Mouse (Mus musculus): ENCODE data around the gene Prdm2. TPM values are rescaled to one million over a fixed set of nuclear protein-coding genes. Genes with fewer than 3 reads are reported as not detected.

Gene Prdm2
- polyA plus RNA-seq, 1 experiment = 26.5 TPM

- H3K4me3 ChIP-seq (ENCODE audit: control insufficient read depth, insufficient read depth, low read length) = no peak overlapping the region
- H3K36me3 ChIP-seq (ENCODE audit: control insufficient read depth, insufficient read depth, low read length) = no peaks in the 10 kb centered on the region
- peaks cover 15% of the 10 kb centered on the region for H3K4me1 ChIP-seq (replicated peaks; ENCODE audit: control insufficient read depth, insufficient read depth, low read length)
- DNase-seq = no peak
- no peak for TF ChIP-seq POLR2A (IDR thresholded peaks at IDR 0.05; ENCODE audit: control insufficient read depth, extremely low read depth, insufficient read depth, low read length, poor library complexity)
- no peak for TF ChIP-seq CTCF (IDR thresholded peaks at IDR 0.05; ENCODE audit: borderline replicate concordance, control insufficient read depth, extremely low read depth, insufficient read depth, low read length, poor library complexity)
- no peak overlapping the region for H3K27ac ChIP-seq (ENCODE audit: control insufficient read depth, insufficient read depth, low read length)
- H3K27me3 ChIP-seq (ENCODE audit: control insufficient read depth, insufficient read depth, low read length) = no peaks in the 10 kb centered on the region
- WGBS = 61% methylated on average over 4 of the region's 4 CpGs
These were observed 776 bp upstream of the Prdm2 start for GRCm38 (mm10) chr4:143213571-143213970.

- Histone ChIP-seq H3K36me3 (ENCODE audit: control insufficient read depth, insufficient read depth, low read length) (no peaks in the 10 kb centered on the region), H3K27me3 (ENCODE audit: control insufficient read depth, insufficient read depth, low read length) (no peaks in the 10 kb centered on the region), H3K27ac (ENCODE audit: control insufficient read depth, insufficient read depth, low read length) (no peak overlapping the region), H3K4me3 (ENCODE audit: control insufficient read depth, insufficient read depth, low read length) (no peak overlapping the region), H3K4me1 (replicated peaks; ENCODE audit: control insufficient read depth, insufficient read depth, low read length) (peaks cover 15% of the 10 kb centered on the region)
- 98% methylated on average over 3 of the region's 3 CpGs for WGBS
- TF ChIP-seq POLR2A (IDR thresholded peaks at IDR 0.05; ENCODE audit: control insufficient read depth, extremely low read depth, insufficient read depth, low read length, poor library complexity) = no peak
- no peak for TF ChIP-seq CTCF (IDR thresholded peaks at IDR 0.05; ENCODE audit: borderline replicate concordance, control insufficient read depth, extremely low read depth, insufficient read depth, low read length, poor library complexity)
- no peak for DNase-seq
These were observed 332 bp upstream of the Prdm2 start for GRCm38 (mm10) chr4:143213175-143213479.

GRCm38 (mm10) chr4:143211584-143212340 is 1.0 kb downstream of the Prdm2 start:
- TF ChIP-seq CTCF (IDR thresholded peaks at IDR 0.05; ENCODE audit: borderline replicate concordance, control insufficient read depth, extremely low read depth, insufficient read depth, low read length, poor library complexity) (no peak), POLR2A (IDR thresholded peaks at IDR 0.05; ENCODE audit: control insufficient read depth, extremely low read depth, insufficient read depth, low read length, poor library complexity) (no peak)
- no peak overlapping the region for H3K27ac ChIP-seq (ENCODE audit: control insufficient read depth, insufficient read depth, low read length)
- DNase-seq = peak; percentile 34
- H3K36me3 ChIP-seq (ENCODE audit: control insufficient read depth, insufficient read depth, low read length) = no peaks in the 10 kb centered on the region
- peaks cover 10% of the 10 kb centered on the region for H3K4me1 ChIP-seq (replicated peaks; ENCODE audit: control insufficient read depth, insufficient read depth, low read length)
- peak overlapping the region; percentile 69 for H3K4me3 ChIP-seq (ENCODE audit: control insufficient read depth, insufficient read depth, low read length)
- no peaks in the 10 kb centered on the region for H3K27me3 ChIP-seq (ENCODE audit: control insufficient read depth, insufficient read depth, low read length)
- 6% methylated on average over 43 of the region's 43 CpGs for WGBS

- no peak for DNase-seq
- no peaks in the 10 kb centered on the region for H3K36me3 ChIP-seq (ENCODE audit: control insufficient read depth, insufficient read depth, low read length)
- H3K4me1 ChIP-seq (replicated peaks; ENCODE audit: control insufficient read depth, insufficient read depth, low read length) = peaks cover 10% of the 10 kb centered on the region
- WGBS = 96% methylated on average over 2 of the region's 2 CpGs
- no peak overlapping the region for H3K4me3 ChIP-seq (ENCODE audit: control insufficient read depth, insufficient read depth, low read length)
- TF ChIP-seq POLR2A (IDR thresholded peaks at IDR 0.05; ENCODE audit: control insufficient read depth, extremely low read depth, insufficient read depth, low read length, poor library complexity) = no peak
- TF ChIP-seq CTCF (IDR thresholded peaks at IDR 0.05; ENCODE audit: borderline replicate concordance, control insufficient read depth, extremely low read depth, insufficient read depth, low read length, poor library complexity) = no peak
- H3K27ac ChIP-seq (ENCODE audit: control insufficient read depth, insufficient read depth, low read length) = no peak overlapping the region
- H3K27me3 ChIP-seq (ENCODE audit: control insufficient read depth, insufficient read depth, low read length) = no peaks in the 10 kb centered on the region
These were observed 2.8 kb downstream of the Prdm2 start for GRCm38 (mm10) chr4:143209997-143210396.

- WGBS = 93% methylated on average over 3 of the region's 3 CpGs
- peaks cover 9% of the 10 kb centered on the region for H3K4me1 ChIP-seq (replicated peaks; ENCODE audit: control insufficient read depth, insufficient read depth, low read length)
- H3K27ac ChIP-seq (ENCODE audit: control insufficient read depth, insufficient read depth, low read length) = no peak overlapping the region
- TF ChIP-seq CTCF (IDR thresholded peaks at IDR 0.05; ENCODE audit: borderline replicate concordance, control insufficient read depth, extremely low read depth, insufficient read depth, low read length, poor library complexity) (no peak), POLR2A (IDR thresholded peaks at IDR 0.05; ENCODE audit: control insufficient read depth, extremely low read depth, insufficient read depth, low read length, poor library complexity) (no peak)
- no peaks in the 10 kb centered on the region for H3K36me3 ChIP-seq (ENCODE audit: control insufficient read depth, insufficient read depth, low read length)
- no peak for DNase-seq
- H3K4me3 ChIP-seq (ENCODE audit: control insufficient read depth, insufficient read depth, low read length) = no peak overlapping the region
- no peaks in the 10 kb centered on the region for H3K27me3 ChIP-seq (ENCODE audit: control insufficient read depth, insufficient read depth, low read length)
These were observed 10.1 kb downstream of the Prdm2 start for GRCm38 (mm10) chr4:143202653-143203052.

GRCm38 (mm10) chr4:143198371-143198770 is 14.4 kb downstream of the Prdm2 start:
- no peak for DNase-seq
- peak overlapping the region; percentile 64 for H3K27ac ChIP-seq (ENCODE audit: control insufficient read depth, insufficient read depth, low read length)
- H3K4me1 ChIP-seq (replicated peaks; ENCODE audit: control insufficient read depth, insufficient read depth, low read length) = peaks cover 11% of the 10 kb centered on the region
- H3K27me3 ChIP-seq (ENCODE audit: control insufficient read depth, insufficient read depth, low read length) = no peaks in the 10 kb centered on the region
- 8% methylated on average over 3 of the region's 3 CpGs for WGBS
- TF ChIP-seq POLR2A (IDR thresholded peaks at IDR 0.05; ENCODE audit: control insufficient read depth, extremely low read depth, insufficient read depth, low read length, poor library complexity) (no peak), CTCF (IDR thresholded peaks at IDR 0.05; ENCODE audit: borderline replicate concordance, control insufficient read depth, extremely low read depth, insufficient read depth, low read length, poor library complexity) (no peak)
- no peaks in the 10 kb centered on the region for H3K36me3 ChIP-seq (ENCODE audit: control insufficient read depth, insufficient read depth, low read length)
- no peak overlapping the region for H3K4me3 ChIP-seq (ENCODE audit: control insufficient read depth, insufficient read depth, low read length)
